Mouse (Mus musculus): ENCODE measurements around the gene Spryd4. TPM values are rescaled to one million over a fixed set of nuclear protein-coding genes. Genes with fewer than 3 reads are reported as not detected.
"Not testable (repeated sequence)": the region's sequence is repeated elsewhere in the genome, so short reads cannot be mapped to it uniquely, and the experiment has no call there.

Spryd4 gene
- polyA plus RNA-seq, 1 experiment from 2014 or later: 31.1 TPM

DNA sequence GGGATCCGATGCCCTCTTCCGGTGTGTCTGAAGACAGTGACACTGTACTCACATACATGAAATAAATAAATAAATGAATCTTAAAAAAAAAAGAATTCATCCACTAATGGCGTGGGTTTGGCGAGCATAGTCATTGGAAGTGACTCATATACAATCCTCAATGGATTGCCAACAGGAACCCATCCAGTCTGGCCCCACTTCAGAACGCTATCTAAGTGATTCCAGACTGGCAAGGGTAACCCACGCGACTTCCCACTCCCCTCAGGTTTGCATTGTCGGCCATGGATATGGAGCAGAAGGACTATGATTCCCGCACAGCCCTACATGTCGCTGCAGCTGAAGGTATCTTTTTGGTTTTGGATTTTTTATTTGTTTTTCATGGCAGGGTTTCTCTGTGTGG lies 3.3 kb downstream of the Spryd4 start:
- H3K27me3 ChIP-seq (ENCODE audit: control insufficient read depth, insufficient read depth, low read length): no peaks in the 10 kb centered on the region
- no peak overlapping the region for H3K9ac ChIP-seq (ENCODE audit: low read depth, low read length)
- 93% methylated on average over 10 of the region's 10 CpGs for WGBS
- no peak overlapping the region for H3K4me3 ChIP-seq (ENCODE audit: low read depth, low read length)
- no peak for DNase-seq (ENCODE audit: low spot score)
- H3K27ac ChIP-seq (ENCODE audit: low read depth, low read length): no peak overlapping the region
- H3K36me3 ChIP-seq (ENCODE audit: control insufficient read depth, insufficient read depth, low read length): no peaks in the 10 kb centered on the region
- ATAC-seq (ENCODE audit: low FRiP score): no peak
- H3K4me2 ChIP-seq (replicated peaks; ENCODE audit: low read depth, low read length): no peak overlapping the region
- no peaks in the 10 kb centered on the region for H3K9me3 ChIP-seq (ENCODE audit: control insufficient read depth, low read length)
- peaks cover 6% of the 10 kb centered on the region; the same call in 1 of the 2 replicates for H3K4me1 ChIP-seq (replicated peaks; ENCODE audit: control insufficient read depth, insufficient read depth, low read length)

DNA sequence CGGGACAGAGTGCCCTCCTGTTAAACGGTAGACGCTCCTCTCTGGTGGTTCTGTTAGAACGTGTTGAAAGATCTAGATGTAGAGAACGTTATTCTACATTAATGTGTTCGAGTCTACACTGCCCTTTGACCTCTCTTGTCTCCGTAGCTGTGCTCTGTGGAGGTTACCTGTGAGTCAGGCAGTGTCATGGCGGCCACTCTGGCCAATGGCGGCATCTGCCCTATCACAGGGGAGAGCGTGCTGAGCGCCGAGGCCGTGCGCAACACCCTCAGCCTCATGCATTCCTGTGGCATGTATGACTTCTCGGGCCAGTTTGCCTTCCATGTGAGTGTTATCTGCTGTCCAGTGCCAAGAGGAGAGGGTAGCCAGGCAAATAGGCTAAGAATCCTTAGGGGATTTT lies 6.7 kb downstream of the Spryd4 start:
- DNase-seq (ENCODE audit: low spot score) (no peak), ATAC-seq (ENCODE audit: low FRiP score) (no peak)
- Histone ChIP-seq H3K4me3 (ENCODE audit: low read depth, low read length) (no peak overlapping the region), H3K9me3 (ENCODE audit: control insufficient read depth, low read length) (no peaks in the 10 kb centered on the region), H3K4me1 (replicated peaks; ENCODE audit: control insufficient read depth, insufficient read depth, low read length) (no peaks in the 10 kb centered on the region), H3K27ac (ENCODE audit: low read depth, low read length) (no peak overlapping the region), H3K4me2 (replicated peaks; ENCODE audit: low read depth, low read length) (no peak overlapping the region), H3K36me3 (ENCODE audit: control insufficient read depth, insufficient read depth, low read length) (no peaks in the 10 kb centered on the region), H3K9ac (ENCODE audit: low read depth, low read length) (no peak overlapping the region), H3K27me3 (ENCODE audit: control insufficient read depth, insufficient read depth, low read length) (no peaks in the 10 kb centered on the region)
- 86% methylated on average over 15 of the region's 15 CpGs for WGBS

DNA sequence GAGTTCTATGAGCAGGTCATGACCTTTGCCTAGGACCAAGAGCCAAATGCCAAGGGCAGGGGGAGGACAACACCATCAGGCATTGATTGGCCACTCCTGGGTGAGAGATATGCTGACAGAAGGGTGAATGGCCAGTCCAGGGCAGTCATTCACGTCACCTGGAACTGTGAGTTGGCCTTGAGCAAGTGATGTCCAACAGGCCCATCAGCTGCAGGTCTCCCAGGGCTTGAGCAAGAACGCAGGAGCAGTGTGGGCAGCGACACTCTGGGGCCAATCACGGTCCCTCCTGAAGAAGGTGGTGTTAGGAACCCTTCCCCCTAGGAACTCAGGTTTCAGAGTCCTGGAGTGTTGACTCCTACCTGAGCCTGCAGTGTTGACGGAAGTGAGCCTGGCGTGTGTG lies 9.8 kb downstream of the Spryd4 start:
- DNase-seq (ENCODE audit: low spot score) (no peak), ATAC-seq (ENCODE audit: low FRiP score) (no peak)
- Histone ChIP-seq H3K27me3 (ENCODE audit: control insufficient read depth, insufficient read depth, low read length) (no peaks in the 10 kb centered on the region), H3K4me2 (replicated peaks; ENCODE audit: low read depth, low read length) (no peak overlapping the region), H3K9me3 (ENCODE audit: control insufficient read depth, low read length) (no peaks in the 10 kb centered on the region), H3K27ac (ENCODE audit: low read depth, low read length) (no peak overlapping the region), H3K36me3 (ENCODE audit: control insufficient read depth, insufficient read depth, low read length) (no peaks in the 10 kb centered on the region), H3K4me3 (ENCODE audit: low read depth, low read length) (no peak overlapping the region), H3K4me1 (replicated peaks; ENCODE audit: control insufficient read depth, insufficient read depth, low read length) (no peaks in the 10 kb centered on the region), H3K9ac (ENCODE audit: low read depth, low read length) (no peak overlapping the region)
- 71% methylated on average over 6 of the region's 6 CpGs for WGBS

DNA sequence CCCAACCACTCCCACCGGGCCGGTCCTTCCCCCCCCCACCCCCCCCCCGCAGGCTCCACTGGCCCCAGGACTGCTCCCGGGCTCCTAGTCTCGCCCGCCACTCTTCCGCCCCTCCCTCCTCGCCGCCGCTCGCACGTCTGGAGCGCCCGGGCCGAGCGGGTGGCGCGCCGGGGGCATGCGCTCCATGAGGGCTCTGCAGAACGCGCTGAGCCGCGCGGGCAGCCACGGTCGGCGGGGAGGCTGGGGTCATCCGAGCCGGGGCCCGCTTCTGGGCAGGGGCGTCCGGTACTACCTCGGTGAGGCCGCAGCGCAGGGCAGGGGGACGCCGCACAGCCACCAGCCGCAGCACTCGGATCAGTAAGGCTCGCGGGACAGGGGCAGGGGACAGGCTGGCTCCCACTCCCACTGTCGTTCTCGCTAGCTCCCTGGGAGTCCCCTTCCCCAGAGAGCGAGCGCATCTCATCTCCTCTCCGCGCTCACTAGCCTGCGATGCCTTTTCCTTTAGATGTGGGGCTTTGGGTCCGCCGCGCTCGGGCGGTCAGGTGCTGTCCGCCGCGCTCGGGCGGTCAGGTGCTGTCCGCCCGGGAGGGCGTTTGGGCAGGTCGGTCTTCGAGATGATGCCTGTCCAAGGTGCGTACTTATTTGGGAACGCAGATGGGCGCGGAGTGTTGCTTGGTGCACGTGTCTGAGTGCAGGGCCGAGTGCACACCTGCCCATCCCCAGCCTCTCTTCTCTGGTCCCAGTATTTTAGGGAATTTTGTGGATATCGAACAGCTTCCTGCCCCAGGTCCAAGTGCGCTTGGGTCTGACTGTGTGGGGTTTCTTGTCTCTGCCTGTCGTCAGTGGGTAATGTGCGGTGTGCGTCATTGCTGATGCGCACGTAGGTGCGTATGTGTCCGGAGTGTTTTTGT lies 16.8 kb downstream of the Spryd4 start:
- H3K27ac ChIP-seq (ENCODE audit: low read depth, low read length): no peak overlapping the region
- ATAC-seq (ENCODE audit: low FRiP score): peak; percentile 89

DNA sequence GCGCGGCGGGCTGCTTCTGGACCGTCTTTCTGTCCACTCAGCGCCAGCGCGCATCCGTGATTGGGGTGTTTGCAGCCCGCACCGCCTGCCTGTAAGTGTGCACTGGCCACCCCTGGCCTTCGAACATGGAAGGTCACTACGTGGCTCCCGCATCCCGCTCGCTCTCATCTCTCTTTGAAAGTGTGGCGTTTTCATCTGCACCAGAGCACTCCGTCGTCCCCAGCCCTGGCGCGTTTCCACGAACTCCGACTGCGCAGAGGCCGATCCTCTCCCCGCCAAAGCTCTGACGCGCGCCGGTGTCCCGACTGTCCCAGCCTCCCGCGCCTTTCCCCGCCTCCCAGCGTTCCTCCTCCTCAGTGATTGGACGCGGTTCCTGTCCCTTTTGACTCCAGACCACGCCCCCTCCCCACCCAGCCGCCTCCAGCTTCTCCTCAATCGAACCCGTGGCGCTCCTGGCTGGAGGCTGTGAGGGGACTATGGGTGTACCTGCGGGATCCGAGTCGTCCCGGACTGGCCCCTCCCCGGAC lies 17.5 kb downstream of the Spryd4 start, which contains the start of gene Gls2:
Gls2 (plus strand) TSS at position 434 of the 527 bp plus-strand sequence.
- DNase-seq (ENCODE audit: low spot score) (peak; percentile 99), ATAC-seq (ENCODE audit: low FRiP score) (peak; percentile 98)
- H3K4me1 ChIP-seq (replicated peaks; ENCODE audit: control insufficient read depth, insufficient read depth, low read length): no peaks in the 10 kb centered on the region; the same call in 1 of the 2 replicates
- H3K4me3 ChIP-seq (ENCODE audit: low read depth, low read length): peak within 1 kb of the TSS; percentile 60
- peaks cover 17% of the 10 kb centered on the region for H3K27me3 ChIP-seq (ENCODE audit: control insufficient read depth, insufficient read depth, low read length)
- H3K9ac ChIP-seq (ENCODE audit: low read depth, low read length): peak within 1 kb of the TSS; percentile 62
- H3K4me2 ChIP-seq (replicated peaks; ENCODE audit: low read depth, low read length): peak within 1 kb of the TSS; percentile 99
- H3K36me3 ChIP-seq (ENCODE audit: control insufficient read depth, insufficient read depth, low read length): no peaks in the 10 kb centered on the region
- no peak within 1 kb of the TSS for H3K27ac ChIP-seq (ENCODE audit: low read depth, low read length)
- no peaks in the 10 kb centered on the region for H3K9me3 ChIP-seq (ENCODE audit: control insufficient read depth, low read length)
- WGBS: 0% methylated on average over 44 of the region's 46 CpGs

More for the DNA sequence above, 16.8 kb downstream of the Spryd4 start:
- no peak for DNase-seq (ENCODE audit: low spot score)
- Histone ChIP-seq H3K9ac (ENCODE audit: low read depth, low read length) (peak overlapping the region; percentile 62), H3K4me3 (ENCODE audit: low read depth, low read length) (peak overlapping the region; percentile 60), H3K4me2 (replicated peaks; ENCODE audit: low read depth, low read length) (peak overlapping the region; percentile 99), H3K27me3 (ENCODE audit: control insufficient read depth, insufficient read depth, low read length) (peaks cover 17% of the 10 kb centered on the region), H3K36me3 (ENCODE audit: control insufficient read depth, insufficient read depth, low read length) (no peaks in the 10 kb centered on the region), H3K9me3 (ENCODE audit: control insufficient read depth, low read length) (no peaks in the 10 kb centered on the region), H3K4me1 (replicated peaks; ENCODE audit: control insufficient read depth, insufficient read depth, low read length) (no peaks in the 10 kb centered on the region; the same call in 1 of the 2 replicates)
- 2% methylated on average over 50 of the region's 79 CpGs for WGBS

DNA sequence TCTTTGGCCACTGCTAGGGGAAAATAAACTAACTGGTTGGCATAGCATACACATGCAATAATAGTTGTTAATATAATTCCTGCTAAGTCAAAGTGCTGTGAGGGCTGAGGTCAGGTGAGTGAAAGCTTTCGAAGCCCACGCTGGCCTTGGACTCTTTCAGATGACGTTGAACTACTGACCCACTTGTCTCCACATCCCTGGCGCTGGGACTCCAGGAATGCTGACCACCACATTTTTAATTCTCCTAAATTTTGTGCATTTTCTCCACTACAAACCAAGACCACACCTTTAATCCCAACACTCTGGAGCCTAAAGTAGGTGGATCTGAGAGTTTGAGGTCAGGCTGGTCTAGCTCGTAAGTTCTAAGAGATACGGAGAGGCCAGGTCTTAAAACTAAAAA lies 18.5 kb downstream of the Spryd4 start:
- H3K27ac ChIP-seq (ENCODE audit: low read depth, low read length): no peak overlapping the region
- H3K27me3 ChIP-seq (ENCODE audit: control insufficient read depth, insufficient read depth, low read length): peaks cover 17% of the 10 kb centered on the region
- WGBS: 94% methylated on average over 6 of the region's 6 CpGs
- ATAC-seq (ENCODE audit: low FRiP score): no peak
- H3K9ac ChIP-seq (ENCODE audit: low read depth, low read length): no peak overlapping the region
- H3K4me3 ChIP-seq (ENCODE audit: low read depth, low read length): no peak overlapping the region
- no peaks in the 10 kb centered on the region for H3K9me3 ChIP-seq (ENCODE audit: control insufficient read depth, low read length)
- DNase-seq (ENCODE audit: low spot score): no peak
- no peaks in the 10 kb centered on the region; the same call in 1 of the 2 replicates for H3K4me1 ChIP-seq (replicated peaks; ENCODE audit: control insufficient read depth, insufficient read depth, low read length)
- no peak overlapping the region for H3K4me2 ChIP-seq (replicated peaks; ENCODE audit: low read depth, low read length)
- H3K36me3 ChIP-seq (ENCODE audit: control insufficient read depth, insufficient read depth, low read length): no peaks in the 10 kb centered on the region

DNA sequence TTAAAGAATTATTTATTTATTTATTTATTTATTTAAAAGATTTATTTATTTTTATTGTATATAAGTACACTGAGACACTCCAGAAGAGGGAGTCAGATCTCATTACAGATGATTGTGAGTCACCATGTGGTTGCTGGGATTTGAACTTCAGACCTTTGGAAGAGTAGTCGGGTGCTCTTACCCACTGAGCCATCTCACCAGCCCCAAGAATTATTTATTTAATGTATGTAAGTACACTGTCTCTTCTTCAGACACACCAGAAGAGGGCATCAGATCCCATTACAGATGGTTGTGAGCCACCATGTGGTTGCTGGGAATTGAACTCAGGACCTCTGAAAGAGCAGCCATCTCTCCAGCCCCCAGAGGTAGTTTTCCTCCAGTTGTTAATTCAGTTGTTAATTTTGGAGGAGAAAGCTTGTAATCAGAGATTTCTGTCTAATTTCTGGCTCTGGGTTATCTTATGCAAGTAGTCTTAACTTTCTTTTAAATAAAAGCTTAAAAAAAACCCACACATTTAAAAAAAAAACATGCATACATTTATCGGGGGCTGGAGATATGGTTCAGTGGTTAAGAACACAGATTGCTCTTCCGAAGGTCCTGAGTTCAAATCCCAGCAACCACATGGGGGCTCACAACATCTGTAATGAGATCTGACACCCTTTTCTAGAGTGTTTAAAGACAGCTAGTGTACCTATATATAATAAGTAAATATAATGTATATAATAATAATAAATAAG lies 19.4 kb downstream of the Spryd4 start:
- not testable (repeated sequence) for H3K36me3 ChIP-seq (ENCODE audit: control insufficient read depth, insufficient read depth, low read length); H3K27ac ChIP-seq (ENCODE audit: low read depth, low read length); H3K4me1 ChIP-seq (replicated peaks; ENCODE audit: control insufficient read depth, insufficient read depth, low read length); H3K4me2 ChIP-seq (replicated peaks; ENCODE audit: low read depth, low read length); ATAC-seq (ENCODE audit: low FRiP score); H3K4me3 ChIP-seq (ENCODE audit: low read depth, low read length); DNase-seq (ENCODE audit: low spot score); H3K9me3 ChIP-seq (ENCODE audit: control insufficient read depth, low read length); H3K9ac ChIP-seq (ENCODE audit: low read depth, low read length)
- H3K27me3 ChIP-seq (ENCODE audit: control insufficient read depth, insufficient read depth, low read length): peaks cover 17% of the 10 kb centered on the region
- WGBS: 91% methylated on average over 3 of the region's 3 CpGs

DNA sequence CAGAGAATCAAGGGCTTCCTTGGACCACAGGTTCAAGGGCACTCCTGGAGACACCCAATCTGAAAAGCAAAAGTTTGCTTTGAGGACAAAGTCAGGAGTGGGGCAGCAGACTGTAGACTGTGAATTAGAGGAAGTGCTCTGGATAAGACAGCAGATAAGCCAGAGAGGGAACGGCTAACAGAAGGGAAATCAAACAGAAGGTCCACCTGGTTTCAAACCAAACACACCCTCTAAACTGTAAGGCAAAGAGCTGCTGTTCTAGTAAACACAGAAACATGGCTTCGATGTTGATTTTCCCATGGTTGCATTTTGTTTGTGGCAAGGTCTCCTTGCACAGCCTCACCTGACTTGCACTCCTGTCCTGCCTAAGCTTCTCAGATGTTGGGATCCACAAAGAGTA lies 20.1 kb downstream of the Spryd4 start:
- H3K4me2 ChIP-seq (replicated peaks; ENCODE audit: low read depth, low read length): no peak overlapping the region
- 90% methylated on average over 2 of the region's 2 CpGs for WGBS
- ATAC-seq (ENCODE audit: low FRiP score) (no peak), DNase-seq (ENCODE audit: low spot score) (no peak)
- no peak overlapping the region for H3K4me3 ChIP-seq (ENCODE audit: low read depth, low read length)
- peaks cover 17% of the 10 kb centered on the region for H3K27me3 ChIP-seq (ENCODE audit: control insufficient read depth, insufficient read depth, low read length)
- H3K9me3 ChIP-seq (ENCODE audit: control insufficient read depth, low read length): no peaks in the 10 kb centered on the region
- no peak overlapping the region for H3K27ac ChIP-seq (ENCODE audit: low read depth, low read length)
- no peaks in the 10 kb centered on the region; the same call in 1 of the 2 replicates for H3K4me1 ChIP-seq (replicated peaks; ENCODE audit: control insufficient read depth, insufficient read depth, low read length)
- no peaks in the 10 kb centered on the region for H3K36me3 ChIP-seq (ENCODE audit: control insufficient read depth, insufficient read depth, low read length)
- H3K9ac ChIP-seq (ENCODE audit: low read depth, low read length): no peak overlapping the region

All from hindbrain, embryonic 11.5 days (tissue).